Mouse (Mus musculus): ENCODE measurements around the gene Ap3m1.

Ap3m1 gene

GRCm38 (mm10) chr14:21069594-21069993 is 17.3 kb upstream of the Ap3m1 start:
- no peak for DNase-seq (ENCODE audit: low spot score)

- DNase-seq (ENCODE audit: low spot score), result no peak
Observed at GRCm38 (mm10) chr14:21065490-21066162, 13.3 kb upstream of the Ap3m1 start.

DNA sequence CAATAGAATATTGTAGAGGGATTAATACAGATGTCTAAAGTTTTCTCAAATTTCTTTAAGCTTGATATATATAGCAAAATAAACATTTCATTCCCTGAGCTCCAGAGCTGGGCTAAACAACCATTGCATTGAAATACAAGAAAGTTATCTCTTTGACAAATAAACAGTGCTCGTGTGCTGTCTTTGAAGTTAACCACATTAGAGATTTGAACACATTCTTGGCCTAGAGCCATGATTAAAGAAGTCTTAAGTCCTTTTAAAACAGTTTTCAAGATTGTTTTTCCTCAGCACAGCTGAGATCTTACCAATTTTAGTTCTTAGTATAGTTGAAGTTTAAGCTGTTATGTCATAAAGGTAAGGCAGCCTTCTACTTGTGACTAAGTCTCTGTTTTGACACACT is 12.0 kb upstream of the Ap3m1 start:
- DNase-seq (ENCODE audit: low spot score), result no peak

GRCm38 (mm10) chr14:21062766-21063513 is 10.6 kb upstream of the Ap3m1 start:
- no peak for DNase-seq (ENCODE audit: low spot score)

DNA sequence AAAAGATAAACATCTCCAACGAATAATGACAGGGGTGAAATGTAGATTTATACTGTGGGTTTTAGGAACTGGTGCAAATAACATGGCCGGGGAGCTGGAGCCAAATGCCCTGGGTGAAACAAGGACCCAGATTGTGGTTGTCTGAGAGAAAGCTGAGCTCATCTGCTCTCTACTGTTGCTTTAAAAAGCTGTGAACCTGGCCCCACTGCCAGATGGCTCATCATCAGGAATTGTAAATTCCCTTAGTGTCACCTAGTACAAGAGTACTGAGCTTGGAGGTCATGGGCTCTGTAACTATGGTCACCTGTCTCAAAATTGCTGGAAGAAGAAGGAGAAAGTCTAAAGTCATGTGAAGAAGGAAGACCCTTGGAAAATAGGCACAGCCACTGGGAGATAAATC is 6.7 kb upstream of the Ap3m1 start:
- no peak for DNase-seq (ENCODE audit: low spot score)

GRCm38 (mm10) chr14:21053586-21053985 is 1.3 kb upstream of the Ap3m1 start:
- DNase-seq (ENCODE audit: low spot score), result no peak

GRCm38 (mm10) chr14:21053151-21053550 is 843 bp upstream of the Ap3m1 start:
- no peak for DNase-seq (ENCODE audit: low spot score)

GRCm38 (mm10) chr14:21052781-21053130 is 448 bp upstream of the Ap3m1 start:
- DNase-seq (ENCODE audit: low spot score), result peak; percentile 76

DNA sequence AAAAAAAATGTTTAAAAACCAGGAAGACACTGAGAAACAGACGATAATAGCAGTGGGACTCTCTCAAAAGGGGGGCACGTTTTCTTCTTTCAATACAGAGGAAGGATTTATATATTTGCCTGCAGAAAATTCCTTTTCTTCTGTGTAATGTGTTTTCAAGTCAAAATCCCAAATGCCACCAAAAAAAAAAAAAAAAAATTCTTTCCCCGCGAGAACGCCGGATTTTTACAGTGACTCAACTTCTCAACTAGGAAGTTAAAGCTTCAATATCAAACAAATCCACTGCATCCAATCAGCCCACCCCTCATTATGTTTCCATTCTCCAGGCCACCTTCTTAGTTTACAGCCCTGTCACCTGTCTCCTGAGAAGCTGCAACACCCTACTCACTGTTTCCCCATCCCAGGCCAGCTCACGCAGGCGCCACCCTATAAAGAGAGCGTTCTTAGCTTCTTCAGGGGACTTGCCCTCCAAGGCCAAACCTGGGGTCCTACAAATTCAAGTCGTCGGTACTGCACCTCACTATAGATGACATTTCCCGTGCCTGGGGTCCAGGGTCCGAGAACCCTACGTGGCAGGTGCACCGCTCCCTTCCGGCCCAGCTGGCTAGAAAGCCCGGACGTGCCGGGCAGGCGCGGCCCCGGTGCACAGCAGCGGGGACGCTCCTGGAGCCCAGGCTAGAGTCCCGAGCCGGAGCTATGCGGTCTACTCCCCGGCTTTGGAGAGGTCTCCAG is 762 bp downstream of the Ap3m1 start:
- no peak for DNase-seq (ENCODE audit: low spot score)

DNA sequence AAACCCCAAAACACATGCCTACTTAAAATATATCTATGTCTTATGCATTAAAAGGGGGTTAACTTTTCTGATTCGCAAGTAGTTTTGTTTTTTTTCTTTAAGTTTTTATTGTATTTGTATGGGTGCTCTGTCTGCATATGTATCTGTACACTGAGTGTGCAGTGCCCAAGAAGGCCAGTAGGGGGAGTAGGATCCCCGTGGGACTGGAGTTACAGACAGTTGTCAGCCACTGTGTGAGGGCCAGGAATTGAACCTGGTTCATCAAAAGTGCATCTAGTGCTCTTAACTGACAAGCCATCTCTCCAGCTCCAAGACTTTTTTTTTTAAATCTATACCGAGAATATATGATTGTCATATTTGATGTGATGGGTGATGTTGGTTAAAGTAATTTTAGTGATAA is 1.6 kb downstream of the Ap3m1 start:
- no peak for DNase-seq (ENCODE audit: low spot score)

DNA sequence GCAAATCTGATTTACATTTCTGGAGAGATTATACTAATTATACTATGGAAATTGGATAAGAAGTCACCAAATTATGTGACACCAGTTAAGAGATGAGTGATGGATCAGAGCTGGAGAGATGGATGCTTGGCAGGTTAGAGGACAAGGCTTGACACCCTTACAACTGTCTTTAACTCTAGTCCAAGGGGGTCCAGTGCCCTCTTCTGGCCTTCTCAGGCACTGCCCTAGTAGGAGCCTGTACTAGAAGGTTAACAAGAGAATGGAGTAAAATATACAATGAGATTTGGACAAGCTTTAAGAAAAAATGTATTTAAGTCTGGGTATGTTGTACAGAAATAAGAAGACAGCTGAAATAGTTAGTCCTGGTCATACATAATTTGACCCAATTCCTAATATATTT is 3.4 kb downstream of the Ap3m1 start:
- DNase-seq (ENCODE audit: low spot score), result peak; percentile 33

DNA sequence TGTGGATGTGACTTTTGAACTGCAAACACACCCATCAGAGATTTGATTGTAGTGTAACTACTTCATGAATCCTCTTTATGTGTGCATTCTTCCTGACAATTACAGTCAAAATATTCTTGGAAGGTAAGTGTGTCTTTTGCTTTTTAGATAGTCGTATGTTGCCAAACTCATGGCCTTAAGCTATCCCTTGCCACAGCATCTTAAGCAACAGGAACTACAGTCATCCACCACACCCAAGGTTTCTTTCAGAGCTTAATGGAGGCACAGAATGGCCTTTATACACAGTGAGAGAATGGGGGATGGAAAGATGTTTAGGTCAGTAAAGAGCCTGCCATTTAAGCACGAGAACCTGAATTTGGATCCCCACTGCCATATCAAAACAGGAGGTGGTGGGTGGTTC is 4.5 kb downstream of the Ap3m1 start:
- no peak for DNase-seq (ENCODE audit: low spot score)

- no peak for DNase-seq (ENCODE audit: low spot score)
Observed at GRCm38 (mm10) chr14:21039623-21040022, 12.7 kb downstream of the Ap3m1 start.

DNA sequence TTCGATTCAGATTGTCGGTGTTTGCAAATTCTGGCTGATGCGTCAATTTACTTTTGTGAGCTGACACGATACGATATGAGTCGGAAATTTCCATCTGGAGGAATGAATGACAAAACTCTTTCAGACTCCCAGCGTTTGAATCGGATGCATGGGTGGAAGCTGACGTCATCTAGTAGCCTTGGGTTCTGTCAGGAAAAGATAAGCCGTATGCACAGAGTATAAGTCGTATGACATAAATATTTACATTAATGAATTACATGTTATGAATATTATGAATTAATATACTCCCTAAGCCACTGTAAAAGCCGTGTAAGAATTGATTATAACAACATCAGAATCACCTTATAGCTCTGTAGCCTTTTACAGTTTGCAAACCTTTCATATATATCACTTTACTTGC is 13.2 kb downstream of the Ap3m1 start:
- no peak for DNase-seq (ENCODE audit: low spot score)

DNA sequence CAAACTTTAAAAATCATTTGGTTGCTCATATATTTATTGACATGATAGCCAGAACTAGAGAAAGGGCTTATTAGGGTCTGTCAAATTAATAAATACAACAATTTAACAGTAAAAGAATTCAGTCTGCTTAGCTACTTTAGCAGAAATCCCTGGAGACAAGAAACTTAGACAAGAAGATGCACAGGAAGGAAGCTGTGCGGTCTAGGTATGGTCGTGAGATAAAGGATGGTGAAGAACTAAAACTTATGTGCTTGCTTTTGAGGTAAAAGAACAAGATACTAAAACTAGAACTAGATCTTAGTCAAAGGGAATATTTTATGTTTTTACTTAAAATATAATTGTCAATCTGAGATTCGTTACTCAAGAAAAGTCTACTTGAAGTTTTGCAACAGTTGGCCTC is 17.5 kb downstream of the Ap3m1 start:
- no peak for DNase-seq (ENCODE audit: low spot score)

DNA sequence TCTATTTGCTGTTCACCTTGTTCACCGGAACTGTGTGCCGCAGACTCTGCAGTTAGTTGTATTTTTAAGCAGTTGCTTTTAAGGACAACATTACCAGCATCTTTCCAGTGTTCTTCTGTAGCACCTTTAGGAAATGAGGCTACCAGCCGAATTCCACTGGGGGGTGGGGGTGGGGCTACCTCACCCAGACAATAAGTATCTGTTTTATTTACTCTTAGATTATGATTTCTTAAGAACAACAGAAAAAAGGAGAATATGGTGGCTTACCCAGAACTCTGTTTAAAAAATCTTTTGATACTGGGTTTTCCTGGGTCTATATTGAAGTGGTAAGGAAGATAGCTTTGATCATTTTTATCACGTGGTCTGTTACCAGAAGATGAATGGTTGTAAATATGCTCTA is 18.0 kb downstream of the Ap3m1 start:
- DNase-seq (ENCODE audit: low spot score), result no peak

- DNase-seq (ENCODE audit: low spot score), result no peak
Observed at GRCm38 (mm10) chr14:21031783-21032511, 20.4 kb downstream of the Ap3m1 start.

GRCm38 (mm10) chr14:21029025-21029659 is 23.2 kb downstream of the Ap3m1 start:
- DNase-seq (ENCODE audit: low spot score), result no peak

GRCm38 (mm10) chr14:21027542-21027941 is 24.8 kb downstream of the Ap3m1 start:
- no peak for DNase-seq (ENCODE audit: low spot score)

GRCm38 (mm10) chr14:21020435-21020834 is 31.9 kb downstream of the Ap3m1 start:
- DNase-seq (ENCODE audit: low spot score), result no peak

GRCm38 (mm10) chr14:21018977-21019376 is 33.3 kb downstream of the Ap3m1 start:
- DNase-seq (ENCODE audit: low spot score), result no peak

- no peak for DNase-seq (ENCODE audit: low spot score)
Observed at GRCm38 (mm10) chr14:21017871-21018270, 34.4 kb downstream of the Ap3m1 start.
